Mouse (Mus musculus) B cell, adult 62 days (primary cell): ENCODE measurements around the gene 1700086D15Rik. TPM values are rescaled to one million over a fixed set of nuclear protein-coding genes. Genes with fewer than 3 reads are reported as not detected.

ENCODE experiments used
- total RNA-seq: library from RNA; stranded (reverse); gene quantifications from 4 replicates; pipeline ENCODE4 v1.2.4, GENCODE M21; 2023

1700086D15Rik gene
- not detected in 4 replicates for total RNA-seq

GRCm38 (mm10) chr11:65159791-65160190, at the start of gene 1700086D15Rik:
1700086D15Rik (minus strand) TSS chr11:65159891.

GRCm38 (mm10) chr11:65162767-65163120, 3.1 kb upstream of the 1700086D15Rik start, which contains the start of gene Arhgap44:
Arhgap44 (minus strand) TSS chr11:65162961.

Other genes with a start within 250 kb of the 1700086D15Rik start
- 21.7 to 23.8 TPM (median 22.9 TPM) in 4 replicates for gene Elac2, start 180.9 kb downstream of the 1700086D15Rik start, total RNA-seq
- gene Arhgap44, start 3.1 kb upstream of the 1700086D15Rik start, total RNA-seq = not detected in 4 replicates
- not detected in 4 replicates for gene Myocd, start 110.1 kb upstream of the 1700086D15Rik start, total RNA-seq